Mouse (Mus musculus) adrenal gland, postnatal 0 days (tissue): Measurements from ENCODE around the gene Zfp442. TPM values are rescaled to one million over a fixed set of nuclear protein-coding genes. Genes with fewer than 3 reads are reported as not detected.

ENCODE experiments used
- polyA plus RNA-seq: library from polyadenylated mRNA; unstranded; fragments of >200 nt; fragmentation: Nextera tagmentation; extraction: Ambion mirVana; gene quantifications from 2 replicates; pipeline ENCODE4 v1.2.1, GENCODE M21; 2015

Zfp442 gene
- polyA plus RNA-seq, result 3.3 and 4.1 TPM in 2 replicates

GRCm38 (mm10) chr2:150451180-150451919, at the start of gene Zfp442:
Gene Zfp442, minus strand, starts transcription at chr2:150451486.

GRCm38 (mm10) chr2:150484939-150485778, 33.9 kb upstream of the Zfp442 start, which contains the start of gene Zfp345:
Gene Zfp345, minus strand, starts transcription at chr2:150485091.

DNA sequence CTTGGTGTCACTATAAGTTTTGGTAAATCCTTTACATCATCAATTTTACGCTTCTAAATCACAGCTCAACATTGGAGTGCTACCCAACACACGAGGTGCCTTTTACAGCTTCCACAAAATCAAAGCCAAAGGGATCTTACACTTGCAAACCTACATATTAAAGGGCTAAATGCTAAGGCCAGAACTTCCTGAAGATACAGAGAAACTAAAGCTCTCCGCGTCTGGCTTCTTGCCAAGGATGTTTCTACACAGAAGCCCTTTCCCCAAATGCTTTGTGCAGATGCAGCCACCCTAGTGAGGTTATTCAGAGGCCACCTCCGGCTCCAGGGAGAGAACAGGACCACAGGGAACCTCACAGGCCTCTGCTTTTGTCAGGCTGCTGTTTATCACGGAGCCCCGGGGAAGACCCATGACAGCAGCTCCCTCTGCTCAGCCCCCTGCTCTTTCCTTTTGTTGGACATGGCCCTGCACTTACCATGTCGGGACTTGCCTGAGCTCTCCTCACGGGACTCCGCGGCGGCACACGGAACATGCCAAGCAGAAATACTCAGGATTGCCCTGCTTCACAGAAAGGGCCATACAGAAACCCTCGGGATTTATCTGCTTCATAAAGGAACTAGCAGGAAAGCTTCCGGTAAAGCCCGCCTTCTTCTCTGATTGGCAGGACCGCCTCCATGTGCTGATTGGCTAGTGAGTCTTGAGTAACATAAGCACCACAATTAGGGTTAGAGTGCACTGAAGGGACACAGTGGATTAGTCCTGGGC, 89.0 kb downstream of the Zfp442 start, which contains the start of gene 3300002I08Rik:
TSS of gene 3300002I08Rik (minus strand) at position 653 of the 765 bp plus-strand sequence.

Other genes starting within 250 kb of the Zfp442 start
- 7.4 and 9.5 TPM in 2 replicates for gene Zfp937, start 233.4 kb downstream of the Zfp442 start, polyA plus RNA-seq
- 4.1 and 4.4 TPM in 2 replicates for gene Gm21994, start 195.9 kb downstream of the Zfp442 start, polyA plus RNA-seq
- 0.09 TPM in 1 of 2 replicates, not detected in the other for gene Gm14124, start 194.0 kb downstream of the Zfp442 start, polyA plus RNA-seq
- 2.8 and 4.8 TPM in 2 replicates for gene Gm10130, start 127.8 kb downstream of the Zfp442 start, polyA plus RNA-seq
- gene 3300002I08Rik, start 88.7 kb downstream of the Zfp442 start, polyA plus RNA-seq, result 6.6 and 8.4 TPM in 2 replicates
- 0.46 and 0.49 TPM in 2 replicates for gene Zfp345, start 33.6 kb upstream of the Zfp442 start, polyA plus RNA-seq
- gene Cst7, start 118.9 kb upstream of the Zfp442 start, polyA plus RNA-seq, result 0.80 and 0.95 TPM in 2 replicates
- gene Apmap, start 157.1 kb upstream of the Zfp442 start, polyA plus RNA-seq, result 51.0 and 71.6 TPM in 2 replicates
- gene Acss1, start 217.0 kb upstream of the Zfp442 start, polyA plus RNA-seq, result 4.5 and 6.2 TPM in 2 replicates
- gene Vsx1, start 237.9 kb upstream of the Zfp442 start, polyA plus RNA-seq, result not detected in 2 replicates